Mouse (Mus musculus) CH12.LX (cell line): Measurements from ENCODE around the gene Fam207a.

Experiments
- EP300 ChIP-seq: IDR thresholded peaks from 2 replicates; pipeline ENCODE4 v1.6.1; 2011; ENCODE audit warnings: low read length, improper control_type of control experiment
- GABPA ChIP-seq: IDR thresholded peaks from 2 replicates; pipeline ENCODE4 v1.6.1; 2012; ENCODE audit warnings: low read depth, low read length, improper control_type of control experiment, inconsistent platforms; ENCODE audit not compliant: insufficient replicate concordance
- USF2 ChIP-seq: conservative IDR thresholded peaks from 2 replicates; pipeline ENCODE4 v1.6.1; 2011; ENCODE audit warnings: low read depth, low read length, improper control_type of control experiment

GRCm38 (mm10) chr10:77537215-77538209, 21.9 kb upstream of the Fam207a start:
- TF ChIP-seq EP300 (no peak), GABPA (no peak), USF2 (no peak)
